Mouse (Mus musculus): ENCODE results near the gene Psap. TPM values are rescaled to one million over a fixed set of nuclear protein-coding genes. Genes with fewer than 3 reads are reported as not detected.
"Not testable (repeated sequence)": the region's sequence is repeated elsewhere in the genome, so short reads cannot be mapped to it uniquely, and the experiment has no call there.

Psap gene
- polyA plus RNA-seq, 1 experiment: 1,603 TPM

DNA sequence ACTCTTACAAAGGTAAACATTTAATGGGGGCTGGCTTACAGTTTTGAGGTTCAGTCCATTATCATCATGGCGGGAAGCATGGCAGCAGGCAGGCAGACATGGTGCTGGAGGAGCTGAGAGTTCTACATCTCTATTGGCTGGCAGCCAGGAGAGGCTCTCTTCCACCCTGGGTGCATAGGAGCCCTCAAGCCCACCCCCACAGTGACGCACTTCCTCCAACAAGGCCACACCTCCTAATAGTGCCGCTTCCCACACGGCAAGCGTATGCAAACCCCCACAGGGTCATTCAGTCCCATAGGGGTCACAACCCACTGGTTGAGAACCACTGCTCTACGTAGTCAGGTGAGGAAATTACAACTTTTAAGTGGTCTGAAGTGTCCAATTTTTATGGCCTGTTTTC lies 37.0 kb upstream of the Psap start:
- Histone ChIP-seq H3K27me3 (replicated peaks; ENCODE audit: control insufficient read depth, insufficient read depth, low read length) (no peaks in the 10 kb centered on the region), H3K4me3 (ENCODE audit: insufficient read depth, low read depth, low read length) (no peak overlapping the region), H3K27ac (ENCODE audit: insufficient read depth, low read depth, low read length) (no peak overlapping the region), H3K4me1 (ENCODE audit: control insufficient read depth, insufficient read depth, low read length) (no peaks in the 10 kb centered on the region), H3K36me3 (ENCODE audit: control insufficient read depth, insufficient read depth, low read length) (no peaks in the 10 kb centered on the region)
- no peak for DNase-seq
- TF ChIP-seq POLR2A (IDR thresholded peaks at IDR 0.05; ENCODE audit: low read depth, low read length): no peak
- TF ChIP-seq CTCF (conservative IDR thresholded peaks at IDR 0.05; ENCODE audit: insufficient read depth, insufficient read length, low read depth, low read length): no peak
- 87% methylated on average over 6 of the region's 6 CpGs for WGBS

DNA sequence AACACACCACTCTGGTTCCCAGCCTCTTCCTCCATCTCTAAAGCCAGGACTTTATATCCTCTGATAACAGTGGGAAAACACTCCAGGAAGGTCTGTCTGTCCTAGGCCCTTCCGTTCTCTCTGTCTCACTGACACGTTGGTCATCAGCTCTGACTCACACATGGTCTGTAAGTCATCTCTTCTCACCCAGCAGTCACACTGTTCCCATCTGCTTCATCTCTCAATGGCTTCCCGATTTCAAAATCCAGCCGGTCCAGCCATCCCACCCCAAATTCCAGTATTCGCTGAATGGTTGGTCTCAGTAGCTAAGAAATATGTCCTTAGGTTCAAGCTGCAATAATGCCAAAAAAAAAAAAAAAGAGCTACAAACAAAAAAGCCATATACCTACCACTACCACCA lies 33.5 kb upstream of the Psap start:
- WGBS: 92% methylated on average over 5 of the region's 5 CpGs
- H3K4me3 ChIP-seq (ENCODE audit: insufficient read depth, low read depth, low read length): no peak overlapping the region
- no peaks in the 10 kb centered on the region for H3K36me3 ChIP-seq (ENCODE audit: control insufficient read depth, insufficient read depth, low read length)
- DNase-seq: no peak
- no peak overlapping the region for H3K27ac ChIP-seq (ENCODE audit: insufficient read depth, low read depth, low read length)
- H3K4me1 ChIP-seq (ENCODE audit: control insufficient read depth, insufficient read depth, low read length): peaks cover 3% of the 10 kb centered on the region; the same call in 1 of the 2 replicates
- TF ChIP-seq CTCF (conservative IDR thresholded peaks at IDR 0.05; ENCODE audit: insufficient read depth, insufficient read length, low read depth, low read length) (no peak), POLR2A (IDR thresholded peaks at IDR 0.05; ENCODE audit: low read depth, low read length) (no peak)
- H3K27me3 ChIP-seq (replicated peaks; ENCODE audit: control insufficient read depth, insufficient read depth, low read length): no peaks in the 10 kb centered on the region

DNA sequence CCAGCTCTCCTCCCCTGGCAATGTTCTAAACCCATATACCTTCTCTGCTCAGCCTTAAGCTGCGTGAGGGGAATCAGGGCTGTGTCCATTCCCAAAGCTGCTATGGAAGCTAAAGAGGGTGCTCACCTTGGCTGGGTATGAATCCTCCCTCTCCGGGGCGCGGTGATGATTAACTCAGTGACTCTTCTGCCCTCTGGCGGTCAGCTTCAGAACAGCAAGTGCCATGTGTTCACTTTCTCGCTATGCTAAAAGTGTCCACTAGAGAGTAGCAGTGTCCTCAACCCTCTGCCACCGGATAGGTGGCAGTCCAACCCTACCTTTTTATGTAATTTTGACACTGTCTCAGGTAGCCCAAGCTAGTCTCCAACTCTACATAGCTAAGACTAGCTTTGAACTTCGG lies 32.4 kb upstream of the Psap start:
- WGBS: 2% methylated on average over 8 of the region's 8 CpGs
- TF ChIP-seq CTCF (conservative IDR thresholded peaks at IDR 0.05; ENCODE audit: insufficient read depth, insufficient read length, low read depth, low read length) (peak; percentile 100), POLR2A (IDR thresholded peaks at IDR 0.05; ENCODE audit: low read depth, low read length) (no peak)
- Histone ChIP-seq H3K4me3 (ENCODE audit: insufficient read depth, low read depth, low read length) (no peak overlapping the region), H3K36me3 (ENCODE audit: control insufficient read depth, insufficient read depth, low read length) (no peaks in the 10 kb centered on the region), H3K4me1 (ENCODE audit: control insufficient read depth, insufficient read depth, low read length) (peaks cover 3% of the 10 kb centered on the region; the same call in 1 of the 2 replicates), H3K27me3 (replicated peaks; ENCODE audit: control insufficient read depth, insufficient read depth, low read length) (no peaks in the 10 kb centered on the region), H3K27ac (ENCODE audit: insufficient read depth, low read depth, low read length) (no peak overlapping the region)
- peak; percentile 95 for DNase-seq

GRCm38 (mm10) chr10:60245635-60246034 lies 31.8 kb upstream of the Psap start:
- 71% methylated on average over 7 of the region's 7 CpGs for WGBS
- peaks cover 3% of the 10 kb centered on the region; the same call in 1 of the 2 replicates for H3K4me1 ChIP-seq (ENCODE audit: control insufficient read depth, insufficient read depth, low read length)
- no peaks in the 10 kb centered on the region for H3K36me3 ChIP-seq (ENCODE audit: control insufficient read depth, insufficient read depth, low read length)
- no peak overlapping the region for H3K4me3 ChIP-seq (ENCODE audit: insufficient read depth, low read depth, low read length)
- TF ChIP-seq CTCF (conservative IDR thresholded peaks at IDR 0.05; ENCODE audit: insufficient read depth, insufficient read length, low read depth, low read length) (no peak), POLR2A (IDR thresholded peaks at IDR 0.05; ENCODE audit: low read depth, low read length) (no peak)
- DNase-seq: no peak
- H3K27ac ChIP-seq (ENCODE audit: insufficient read depth, low read depth, low read length): no peak overlapping the region
- no peaks in the 10 kb centered on the region for H3K27me3 ChIP-seq (replicated peaks; ENCODE audit: control insufficient read depth, insufficient read depth, low read length)

GRCm38 (mm10) chr10:60246519-60246918 lies 30.9 kb upstream of the Psap start:
- peaks cover 6% of the 10 kb centered on the region; the same call in 1 of the 2 replicates for H3K4me1 ChIP-seq (ENCODE audit: control insufficient read depth, insufficient read depth, low read length)
- no peak overlapping the region for H3K27ac ChIP-seq (ENCODE audit: insufficient read depth, low read depth, low read length)
- H3K4me3 ChIP-seq (ENCODE audit: insufficient read depth, low read depth, low read length): no peak overlapping the region
- DNase-seq: peak; percentile 61
- peak; percentile 59 for TF ChIP-seq CTCF (conservative IDR thresholded peaks at IDR 0.05; ENCODE audit: insufficient read depth, insufficient read length, low read depth, low read length)
- no peak for TF ChIP-seq POLR2A (IDR thresholded peaks at IDR 0.05; ENCODE audit: low read depth, low read length)
- no peaks in the 10 kb centered on the region for H3K27me3 ChIP-seq (replicated peaks; ENCODE audit: control insufficient read depth, insufficient read depth, low read length)
- WGBS: 65% methylated on average over 5 of the region's 5 CpGs
- H3K36me3 ChIP-seq (ENCODE audit: control insufficient read depth, insufficient read depth, low read length): no peaks in the 10 kb centered on the region

DNA sequence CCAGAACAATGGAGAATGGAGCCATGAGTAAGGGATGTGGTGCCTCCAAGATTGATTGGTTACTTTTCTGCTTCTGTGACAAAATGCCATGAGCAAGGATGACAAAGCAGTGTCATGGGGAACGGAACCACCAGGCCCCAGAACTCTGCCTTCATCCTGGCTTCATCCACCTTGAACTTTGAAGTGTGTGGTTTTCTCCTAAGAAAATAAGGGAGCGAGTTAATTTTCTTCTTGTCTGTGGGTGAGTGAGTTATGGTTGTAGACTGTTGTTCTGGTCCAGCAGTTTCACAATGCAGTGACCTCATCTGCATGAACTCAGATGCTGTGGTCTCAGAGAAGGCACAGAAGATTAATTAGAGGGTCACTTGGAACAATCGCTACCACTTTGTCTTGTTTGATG lies 29.1 kb upstream of the Psap start:
- H3K4me1 ChIP-seq (ENCODE audit: control insufficient read depth, insufficient read depth, low read length): peaks cover 11% of the 10 kb centered on the region
- H3K36me3 ChIP-seq (ENCODE audit: control insufficient read depth, insufficient read depth, low read length); H3K27me3 ChIP-seq (replicated peaks; ENCODE audit: control insufficient read depth, insufficient read depth, low read length); H3K4me3 ChIP-seq (ENCODE audit: insufficient read depth, low read depth, low read length): not testable (repeated sequence)
- WGBS: 29% methylated on average over 3 of the region's 3 CpGs
- peak overlapping the region; percentile 90 for H3K27ac ChIP-seq (ENCODE audit: insufficient read depth, low read depth, low read length)
- peak; percentile 81 for DNase-seq

DNA sequence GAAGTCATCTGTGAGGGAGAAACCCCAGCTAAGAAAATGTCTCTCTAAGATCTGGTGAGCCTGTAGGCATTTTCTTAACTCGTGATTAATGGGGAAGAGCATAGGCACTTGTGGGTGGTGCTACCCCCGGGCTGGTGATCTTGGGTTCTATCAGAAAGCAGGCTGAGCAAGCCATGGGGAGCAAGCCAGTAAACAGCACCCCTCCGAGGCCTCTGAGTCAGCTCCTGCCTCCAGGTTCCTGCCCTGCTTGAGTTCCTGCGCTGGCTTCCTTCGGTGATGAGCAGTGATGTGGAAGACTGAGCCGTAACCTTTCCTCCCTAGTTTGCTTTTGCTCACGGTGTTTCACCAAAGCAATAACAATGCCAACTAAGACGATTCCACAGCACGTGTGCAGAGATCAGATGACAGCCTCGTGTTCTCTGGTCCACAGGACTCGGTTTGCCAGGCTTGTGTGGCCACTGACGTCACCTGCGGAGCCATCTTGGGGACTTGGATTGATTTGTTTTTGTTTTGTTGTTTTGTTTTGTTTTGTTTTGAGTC lies 26.9 kb upstream of the Psap start:
- Histone ChIP-seq H3K27ac (ENCODE audit: insufficient read depth, low read depth, low read length) (peak overlapping the region; percentile 86), H3K4me3 (ENCODE audit: insufficient read depth, low read depth, low read length) (no peak overlapping the region), H3K4me1 (ENCODE audit: control insufficient read depth, insufficient read depth, low read length) (peaks cover 11% of the 10 kb centered on the region), H3K36me3 (ENCODE audit: control insufficient read depth, insufficient read depth, low read length) (no peaks in the 10 kb centered on the region), H3K27me3 (replicated peaks; ENCODE audit: control insufficient read depth, insufficient read depth, low read length) (no peaks in the 10 kb centered on the region)
- peak; percentile 93 for DNase-seq
- WGBS: 46% methylated on average over 13 of the region's 13 CpGs
- no peak for TF ChIP-seq POLR2A (IDR thresholded peaks at IDR 0.05; ENCODE audit: low read depth, low read length)
- no peak for TF ChIP-seq CTCF (conservative IDR thresholded peaks at IDR 0.05; ENCODE audit: insufficient read depth, insufficient read length, low read depth, low read length)

All from kidney, adult 2 months (tissue).